Mouse (Mus musculus) hindbrain, embryonic 14.5 days (tissue): Measurements from ENCODE around the gene Vti1a. TPM values are rescaled to one million over a fixed set of nuclear protein-coding genes. Genes with fewer than 3 reads are reported as not detected.

Experiments used
- ATAC-seq: fragments of 200-750 bp; cut with Nextera tagmentation; 2 replicates; pipeline ENCODE4 v1.8.0; 2017; ENCODE audit warnings: moderate number of reproducible peaks, mild to moderate bottlenecking, moderate TSS enrichment, moderate library complexity; ENCODE audit not compliant: low FRiP score
- DNase-seq: peaks from one replicate; pipeline ENCODE4 v3.0.0-alpha.2; 2015; ENCODE audit warnings: low spot score
- H3K27ac ChIP-seq: fragments of 300-500 bp; sonication (generic); 2 replicates; pipeline ENCODE4 v1.5.1; 2014; ENCODE audit warnings: mild to moderate bottlenecking, moderate library complexity
- H3K27me3 ChIP-seq: fragments of 300-500 bp; sonication (generic); 2 replicates; pipeline ENCODE4 v1.6.1; 2014; ENCODE audit warnings: mild to moderate bottlenecking, low read length, mixed read lengths; ENCODE audit not compliant: control insufficient read depth, insufficient read depth
- H3K36me3 ChIP-seq: fragments of 300-500 bp; sonication (generic); replicated peaks from 2 replicates; pipeline ENCODE4 v1.6.1; 2014; ENCODE audit not compliant: control insufficient read depth, insufficient read depth
- H3K4me1 ChIP-seq: fragments of 300-500 bp; sonication (generic); replicated peaks from 2 replicates; pipeline ENCODE4 v1.6.1; 2014; ENCODE audit warnings: antibody characterized with exemption, low read length, mixed read lengths; ENCODE audit not compliant: control insufficient read depth, insufficient read depth
- H3K4me2 ChIP-seq: fragments of 300-500 bp; sonication (generic); replicated peaks from 2 replicates; pipeline ENCODE4 v1.6.1; 2014; ENCODE audit warnings: mild to moderate bottlenecking, moderate library complexity
- H3K4me3 ChIP-seq: fragments of 300-500 bp; sonication (generic); replicated peaks from 2 replicates; pipeline ENCODE4 v1.5.1; 2014; ENCODE audit warnings: mild to moderate bottlenecking, low read length
- H3K9ac ChIP-seq: fragments of 300-500 bp; sonication (generic); 2 replicates; pipeline ENCODE4 v1.6.1; 2014
- H3K9me3 ChIP-seq: fragments of 300-500 bp; sonication (generic); 2 replicates; pipeline ENCODE4 v1.6.1; 2016; ENCODE audit warnings: low read length; ENCODE audit not compliant: control insufficient read depth
- WGBS: fragments of 180-500 bp; shearing (Covaris S2); extraction: QIAGEN DNeasy Blood & Tissue Kit; methylation state at CpG from one replicate; pipeline ENCODE4 v1.1.7; 2014; 5-methylcytosine and 5-hydroxymethylcytosine counted together
- polyA plus RNA-seq: library from polyadenylated mRNA; unstranded; fragments of >200 nt; fragmentation: Nextera tagmentation; extraction: Ambion mirVana; gene quantifications from 2 replicates; pipeline ENCODE4 v1.2.1, GENCODE M21; 2014

The Vti1a gene
- polyA plus RNA-seq, 1 experiment from 2014 or later, result 32.1 TPM

GRCm38 (mm10) chr19:55660165-55660564 is 344.1 kb downstream of the Vti1a start:
- Histone ChIP-seq H3K36me3 (no peaks in the 10 kb centered on the region), H3K4me1 (no peaks in the 10 kb centered on the region), H3K4me2 (no peak overlapping the region), H3K4me3 (no peak overlapping the region), H3K9me3 (no peaks in the 10 kb centered on the region), H3K27me3 (no peaks in the 10 kb centered on the region), H3K9ac (no peak overlapping the region), H3K27ac (no peak overlapping the region)
- ATAC-seq (no peak), DNase-seq (no peak)
- WGBS, result 88% methylated on average over 11 of the region's 11 CpGs

GRCm38 (mm10) chr19:55662521-55663223 is 346.6 kb downstream of the Vti1a start:
- Histone ChIP-seq H3K9me3 (no peaks in the 10 kb centered on the region), H3K9ac (no peak overlapping the region), H3K27ac (no peak overlapping the region), H3K27me3 (no peaks in the 10 kb centered on the region), H3K4me1 (no peaks in the 10 kb centered on the region), H3K4me2 (no peak overlapping the region), H3K36me3 (no peaks in the 10 kb centered on the region), H3K4me3 (no peak overlapping the region)
- no peak for ATAC-seq
- 33% methylated on average over 5 of the region's 5 CpGs for WGBS
- DNase-seq, result no peak

- ATAC-seq (no peak), DNase-seq (no peak)
- Histone ChIP-seq H3K9me3 (no peaks in the 10 kb centered on the region), H3K4me3 (no peak overlapping the region), H3K9ac (no peak overlapping the region), H3K4me1 (no peaks in the 10 kb centered on the region), H3K27ac (no peak overlapping the region), H3K36me3 (no peaks in the 10 kb centered on the region), H3K4me2 (no peak overlapping the region), H3K27me3 (no peaks in the 10 kb centered on the region)
- WGBS, result 90% methylated on average over 9 of the region's 9 CpGs
Observed at GRCm38 (mm10) chr19:55667787-55668186, 351.7 kb downstream of the Vti1a start.

GRCm38 (mm10) chr19:55668896-55669295 is 352.8 kb downstream of the Vti1a start:
- no peak for DNase-seq

More at GRCm38 (mm10) chr19:55668896-55669295, 352.8 kb downstream of the Vti1a start:
- no peaks in the 10 kb centered on the region for H3K36me3 ChIP-seq
- H3K27me3 ChIP-seq, result no peaks in the 10 kb centered on the region
- H3K4me1 ChIP-seq, result no peaks in the 10 kb centered on the region
- H3K9ac ChIP-seq, result no peak overlapping the region
- no peaks in the 10 kb centered on the region for H3K9me3 ChIP-seq
- H3K4me3 ChIP-seq, result no peak overlapping the region
- ATAC-seq, result no peak
- H3K4me2 ChIP-seq, result no peak overlapping the region
- WGBS, result 38% methylated on average over 9 of the region's 9 CpGs
- no peak overlapping the region for H3K27ac ChIP-seq

Other genes with a start within 250 kb of the Vti1a start
- 26.8 and 29.3 TPM in 2 replicates for gene Gpam, start 189.1 kb upstream of the Vti1a start, polyA plus RNA-seq
- gene Tectb, start 135.6 kb upstream of the Vti1a start, polyA plus RNA-seq, result 0.37 TPM in 1 of 2 replicates, not detected in the other
- 0.08 and 0.09 TPM in 2 replicates for gene Gucy2g, start 75.1 kb upstream of the Vti1a start, polyA plus RNA-seq
- 17.3 and 23.4 TPM in 2 replicates for gene Acsl5, start 64.4 kb upstream of the Vti1a start, polyA plus RNA-seq
- 66.3 and 69.0 TPM in 2 replicates for gene Zdhhc6, start 263 bp upstream of the Vti1a start, polyA plus RNA-seq